Mouse (Mus musculus) E14TG2a.4 (cell line): ENCODE results near the gene Plrg1.

ENCODE experiments used
- CTCF ChIP-seq: conservative IDR thresholded peaks from 2 replicates; pipeline ENCODE4 v1.5.1; 2014; ENCODE audit warnings: low read length
- NANOG ChIP-seq: IDR thresholded peaks from 2 replicates; pipeline ENCODE4 v1.6.1; 2014; ENCODE audit warnings: borderline replicate concordance, low read length, mixed read lengths

- TF ChIP-seq CTCF (no peak), NANOG (no peak)
Observed at GRCm38 (mm10) chr3:83098546-83099034, 43.3 kb downstream of the Plrg1 start.
